Mouse (Mus musculus): Measurements from ENCODE around the gene Pbld2.

Gene Pbld2

DNA sequence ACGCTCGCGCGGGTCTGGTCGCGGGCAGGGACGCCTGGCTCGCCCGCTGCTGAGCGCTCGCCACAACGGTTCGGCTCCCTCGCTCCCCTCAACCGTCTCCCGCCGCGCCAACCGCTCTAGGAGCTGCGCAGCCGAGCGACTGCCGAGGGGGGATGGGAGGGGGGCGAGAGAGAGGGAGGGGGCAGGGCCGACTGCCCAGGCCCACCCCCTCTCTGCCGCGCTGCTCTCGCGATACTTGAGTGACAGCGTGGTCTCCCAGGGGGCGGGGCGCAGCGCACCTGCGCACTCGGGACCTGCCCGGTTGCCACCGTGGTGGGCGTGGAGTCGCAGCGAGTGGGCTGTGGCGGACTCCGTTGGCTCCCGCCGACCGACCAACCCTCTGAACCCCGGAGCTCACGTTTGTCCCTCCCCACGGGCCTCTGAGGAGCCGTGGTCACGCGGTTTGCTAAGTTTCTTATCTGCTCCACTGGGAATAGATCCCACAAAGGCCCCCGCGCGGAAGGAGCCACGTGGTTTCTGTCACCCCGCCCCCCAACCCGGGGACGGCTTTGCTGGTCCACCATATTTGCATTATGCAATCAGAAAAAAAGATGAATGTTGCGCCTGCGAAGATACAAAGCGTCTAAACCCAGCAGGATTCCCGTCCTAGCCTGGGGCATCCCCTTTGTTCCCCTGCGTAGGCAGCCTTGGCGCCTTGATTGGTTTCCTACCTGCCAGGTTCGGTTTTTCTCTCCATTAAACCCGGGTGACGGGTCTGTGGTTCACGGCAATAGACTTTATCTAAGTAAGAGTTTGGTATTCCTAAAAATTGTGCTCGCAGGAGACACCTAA, at the start of gene Pbld2, which contains the start of gene Hnrnph3:
Pbld2 (plus strand) TSS at position 567 of the 831 bp plus-strand sequence.
Hnrnph3 (minus strand) TSS at position 469 of the 831 bp plus-strand sequence.
- DNase-seq (ENCODE audit: low spot score in 2 of 2), result peak; percentile 98 to 99

DNA sequence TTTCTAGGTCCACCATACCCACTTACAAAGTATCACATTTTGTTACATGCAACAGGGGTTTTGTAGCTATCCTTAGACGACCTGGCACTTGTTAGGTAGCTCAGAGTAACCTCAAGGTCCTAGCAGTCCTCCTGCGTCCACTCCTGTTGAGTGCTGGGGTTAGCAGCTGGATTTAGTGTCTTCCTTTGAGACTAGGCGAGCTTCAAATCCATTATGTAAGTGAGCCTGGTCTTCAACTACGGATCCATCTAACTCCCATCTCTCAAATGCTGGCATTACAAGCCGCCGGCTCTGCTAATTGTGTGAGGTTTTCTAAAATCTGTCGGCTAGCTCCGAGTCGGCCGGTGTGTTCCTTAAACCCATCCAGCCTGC, 44.5 kb upstream of the Pbld2 start:
- no peak for DNase-seq (ENCODE audit: low spot score in 2 of 2)

DNA sequence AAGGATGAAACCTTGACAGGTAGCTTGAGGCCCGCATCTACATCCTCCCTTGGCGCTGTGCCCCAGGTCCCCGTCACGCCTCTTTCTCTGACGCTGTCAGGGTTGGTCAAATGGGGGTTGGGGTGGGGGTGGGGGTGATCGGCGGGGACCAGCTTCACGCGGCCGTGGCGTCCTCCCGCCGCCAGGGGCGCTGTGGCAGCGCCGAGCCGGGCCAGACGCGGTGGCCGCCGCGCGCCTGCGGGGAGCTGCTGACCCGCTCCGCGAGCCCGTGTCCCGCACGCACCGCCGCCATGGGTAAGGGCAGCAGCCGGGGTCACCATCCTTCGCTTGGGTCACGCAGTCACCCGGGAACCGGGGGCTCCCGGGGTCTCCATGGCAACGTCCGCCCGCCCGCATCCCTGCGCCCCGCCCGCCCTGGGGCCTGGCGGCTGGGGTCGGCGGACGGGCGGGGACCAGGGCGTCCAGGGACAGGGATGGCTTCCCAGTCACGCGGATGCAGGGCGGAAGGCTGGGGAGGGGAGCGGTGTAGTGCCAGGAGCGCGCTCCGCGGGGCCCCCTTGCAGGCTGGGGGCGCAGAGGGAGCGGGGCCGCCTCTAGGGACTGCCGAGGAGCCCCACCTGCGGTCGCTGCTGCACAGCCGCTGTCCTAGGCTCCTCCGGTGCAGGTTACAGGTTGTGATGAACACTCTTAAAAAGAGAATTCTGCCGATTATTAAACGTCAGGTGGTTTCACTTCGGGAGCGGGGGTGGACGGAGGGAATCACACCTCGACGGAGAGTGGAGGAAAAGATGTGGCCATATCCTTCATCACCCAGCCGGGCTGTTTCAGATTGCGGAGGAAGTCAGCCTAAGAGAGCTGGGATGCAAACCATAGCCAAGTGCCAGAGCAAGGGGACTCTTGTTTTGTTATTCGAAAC, 43.8 kb upstream of the Pbld2 start, which contains the start of gene Rufy2:
Rufy2 (plus strand) TSS at position 185 of the 916 bp plus-strand sequence.
- peak; percentile 77 to 94 for DNase-seq (ENCODE audit: low spot score in 2 of 2)

DNA sequence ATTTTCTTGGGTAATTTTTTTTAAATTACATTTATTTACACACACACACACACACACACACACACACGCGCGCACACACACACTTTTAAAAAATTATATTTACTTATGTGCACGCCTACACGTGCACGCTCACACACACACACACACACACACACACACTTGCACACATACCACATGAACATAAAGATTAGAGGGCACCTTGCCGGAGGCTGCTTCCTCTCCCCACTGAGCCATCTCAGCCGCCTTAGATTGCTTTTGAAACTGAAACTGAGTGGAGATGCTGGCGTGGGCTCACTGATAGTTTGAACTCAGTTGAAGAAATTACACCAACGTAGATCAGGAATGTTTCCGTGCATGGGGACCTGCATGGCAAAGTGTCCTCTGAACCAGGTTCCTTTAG, 40.0 kb upstream of the Pbld2 start:
- DNase-seq (ENCODE audit: low spot score in 2 of 2), result no peak

DNA sequence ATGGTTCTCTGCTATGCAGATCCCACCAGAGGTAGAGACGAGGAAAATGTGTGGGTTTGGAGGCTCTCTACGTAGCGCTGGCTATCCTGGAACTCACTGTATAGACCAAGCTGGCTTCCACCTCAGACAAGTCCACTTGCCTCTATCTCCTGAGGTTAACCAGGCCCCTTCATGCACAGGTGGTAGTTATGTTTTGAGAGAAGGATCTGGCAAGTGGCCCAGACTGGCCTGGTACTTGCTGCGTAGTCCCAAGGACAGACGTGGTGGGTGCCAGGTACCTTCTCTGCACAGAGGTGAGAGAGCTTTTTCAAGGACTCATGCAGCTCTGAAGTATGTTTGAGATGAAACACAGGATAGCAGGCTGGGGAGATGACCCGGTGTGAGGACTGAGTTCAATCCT, 39.6 kb upstream of the Pbld2 start:
- no peak for DNase-seq (ENCODE audit: low spot score in 2 of 2)

DNA sequence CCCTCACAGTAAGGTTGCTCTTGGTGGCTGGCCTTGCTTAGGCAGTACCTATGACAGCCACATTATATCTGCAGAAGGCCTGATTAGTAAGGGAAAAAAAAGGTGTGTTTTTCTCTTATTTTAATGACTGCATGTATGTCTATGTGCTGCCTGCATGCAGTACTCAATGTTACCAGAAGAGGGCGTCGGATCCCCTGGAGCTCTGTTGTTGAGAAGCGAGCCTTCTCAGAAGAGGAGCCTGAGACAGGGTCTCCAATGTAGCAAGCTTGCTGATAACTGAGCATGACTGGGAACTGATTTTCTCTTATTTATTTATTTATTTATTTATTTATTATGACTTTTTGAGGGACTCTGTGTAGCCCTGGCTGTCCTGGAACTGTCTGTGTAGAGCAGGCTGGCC, 36.8 kb upstream of the Pbld2 start:
- peak; percentile 62 to 83 for DNase-seq (ENCODE audit: low spot score in 2 of 2)

DNA sequence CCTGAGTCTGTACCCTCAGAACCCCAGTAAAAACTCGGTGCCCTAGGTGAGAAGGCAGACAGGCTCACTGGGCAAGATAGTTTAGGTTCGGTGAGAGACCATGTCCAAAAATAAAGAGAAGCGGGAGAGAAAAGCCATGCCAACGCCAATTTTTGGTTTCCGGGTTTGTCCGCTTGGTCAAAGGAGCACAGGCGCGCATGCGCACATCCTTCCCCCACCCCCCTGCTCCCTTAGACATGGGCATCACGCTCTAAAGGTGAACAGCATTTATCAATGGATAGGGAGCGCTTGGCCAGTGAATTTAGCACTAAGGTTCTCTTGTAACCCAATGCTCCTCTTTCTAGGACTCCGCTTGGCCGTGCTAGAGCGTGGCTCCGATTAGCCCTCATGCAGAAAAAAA, 33.5 kb upstream of the Pbld2 start:
- DNase-seq (ENCODE audit: low spot score in 2 of 2), result no peak

DNA sequence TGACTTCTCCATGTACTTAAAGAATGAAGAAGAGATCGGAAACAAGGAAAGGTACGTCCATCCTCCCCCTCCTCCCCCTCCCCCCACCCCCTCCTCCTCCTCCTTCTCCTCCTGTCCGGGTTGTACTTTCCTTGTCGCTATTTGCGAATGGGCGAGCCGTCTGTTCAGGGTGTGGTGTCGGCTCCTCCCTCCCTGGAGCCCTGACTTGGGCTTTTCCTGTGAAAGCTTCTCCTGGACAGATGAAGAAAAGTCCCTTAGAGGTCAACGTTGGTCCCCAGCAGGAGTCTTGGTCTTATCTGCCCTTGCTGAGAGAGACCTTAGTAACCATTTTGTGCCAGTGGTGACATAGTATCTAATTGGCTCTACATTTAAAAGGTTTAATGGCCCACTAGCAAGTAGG, 30.1 kb upstream of the Pbld2 start:
- no peak for DNase-seq (ENCODE audit: low spot score in 2 of 2)

DNA sequence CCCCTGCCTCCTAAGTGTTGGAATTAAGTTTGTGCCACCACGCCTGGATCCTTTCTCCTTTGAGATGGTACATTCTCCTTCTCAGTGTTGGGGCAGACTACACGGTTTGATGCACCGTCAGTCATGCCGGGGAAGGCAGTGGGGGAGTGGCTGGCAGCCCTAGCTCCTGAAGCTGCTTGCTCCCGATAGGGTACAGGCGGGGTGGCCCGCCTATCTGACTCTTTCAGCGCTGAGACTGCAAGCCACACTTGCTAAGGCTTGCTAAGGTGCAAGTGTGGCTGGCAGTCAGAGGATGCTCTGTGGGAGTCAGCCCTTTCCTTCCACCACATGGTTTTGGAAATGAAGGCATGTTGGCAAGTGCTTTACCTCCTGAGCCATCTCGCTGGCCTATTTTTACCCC, 23.5 kb upstream of the Pbld2 start:
- peak; percentile 65 to 74 for DNase-seq (ENCODE audit: low spot score in 2 of 2)

DNA sequence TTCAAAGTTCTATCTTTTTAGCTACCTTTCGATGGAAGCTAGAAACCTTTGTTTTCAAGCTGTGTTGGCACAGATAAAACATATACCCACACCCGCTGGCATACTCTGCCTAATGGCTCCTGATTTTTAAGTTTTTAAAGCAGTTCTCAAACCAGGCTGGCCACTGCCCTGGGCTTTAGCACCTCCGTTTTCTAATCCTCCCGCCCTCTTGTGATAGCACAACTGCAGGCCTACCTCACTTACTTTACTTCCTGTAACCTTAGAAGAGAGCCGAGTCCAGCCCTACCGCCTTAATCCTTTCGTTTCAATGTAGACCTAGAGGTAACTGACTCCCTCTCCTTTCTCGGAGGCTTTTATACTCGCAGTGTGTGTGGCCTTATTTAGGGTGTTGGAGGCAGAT, 20.9 kb upstream of the Pbld2 start:
- no peak for DNase-seq (ENCODE audit: low spot score in 2 of 2)

DNA sequence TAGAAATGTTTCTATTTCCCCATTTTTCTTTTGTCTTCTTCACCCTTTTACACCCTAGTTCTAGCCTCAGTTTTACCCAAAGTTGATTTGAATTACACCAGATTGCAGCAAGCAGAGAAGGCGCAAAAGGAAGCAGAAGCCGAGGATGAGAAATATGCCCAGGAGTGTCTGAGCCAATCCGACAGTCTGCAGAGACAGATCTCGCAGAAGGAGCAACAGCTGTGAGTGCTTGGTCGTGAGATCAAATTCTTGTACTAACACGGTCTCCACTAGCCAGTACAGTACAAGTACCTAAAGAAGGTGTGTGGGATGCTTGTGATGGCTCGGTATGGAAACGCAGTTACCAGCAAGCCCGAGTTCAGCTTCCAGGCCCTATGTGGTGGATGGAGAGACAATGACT, 19.6 kb upstream of the Pbld2 start:
- DNase-seq (ENCODE audit: low spot score in 2 of 2), result no peak

DNA sequence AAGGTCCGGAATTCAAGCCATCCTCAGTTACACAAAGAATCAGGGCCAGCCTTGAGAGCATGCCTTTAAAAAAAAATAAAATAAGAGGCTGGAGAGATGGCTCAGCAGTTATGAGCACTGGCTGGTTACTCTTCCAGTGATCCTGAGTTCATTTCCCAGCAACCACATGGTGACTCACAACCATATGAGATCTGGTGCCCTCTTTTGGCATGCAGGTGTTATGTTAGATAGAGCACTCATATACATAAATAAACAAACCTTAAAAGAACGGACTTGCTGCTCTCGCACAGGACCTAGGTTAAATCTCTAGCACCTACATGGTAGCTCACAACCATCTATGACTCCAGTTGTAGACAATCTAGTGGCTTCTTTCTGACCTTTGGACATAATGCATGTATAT, 15.9 kb upstream of the Pbld2 start:
- DNase-seq (ENCODE audit: low spot score in 2 of 2), result no peak

DNA sequence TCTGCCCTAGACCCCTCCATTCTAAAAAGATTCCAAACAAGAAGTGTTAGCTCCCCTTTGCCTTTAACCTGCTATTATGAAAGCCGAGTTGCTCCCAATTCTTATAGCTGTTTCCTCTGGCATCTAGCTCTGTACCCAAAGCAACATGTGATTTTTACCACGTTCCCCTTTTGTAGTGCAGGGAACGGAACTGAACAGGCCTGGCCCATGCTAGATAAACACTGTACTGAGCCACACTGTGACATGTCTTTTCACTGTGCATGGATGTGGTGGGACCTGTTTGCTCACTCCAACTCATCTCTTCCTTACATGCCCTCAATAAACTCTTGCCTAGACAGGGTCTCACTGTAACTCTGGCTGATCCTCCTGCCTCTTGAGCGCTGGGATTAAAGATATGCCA, 13.8 kb upstream of the Pbld2 start:
- no peak for DNase-seq (ENCODE audit: low spot score in 2 of 2)

DNA sequence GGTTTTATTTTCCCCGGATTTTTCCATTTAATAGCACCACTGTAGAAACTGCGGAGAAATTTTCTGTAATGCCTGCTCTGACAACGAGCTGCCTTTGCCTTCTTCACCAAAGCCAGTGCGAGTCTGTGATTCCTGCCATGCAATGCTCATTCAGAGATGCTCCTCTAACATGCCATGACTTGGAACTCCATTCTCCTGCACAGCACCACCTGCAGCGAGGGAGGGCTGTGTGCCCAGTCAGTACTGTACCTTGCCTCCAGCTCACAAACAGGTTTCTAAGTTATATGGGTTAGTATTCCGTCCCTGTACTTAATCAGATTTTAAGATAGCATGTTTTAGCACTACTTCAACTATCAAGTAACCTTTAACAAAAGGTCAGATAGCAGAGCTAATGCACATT, 12.6 kb upstream of the Pbld2 start:
- no peak for DNase-seq (ENCODE audit: low spot score in 2 of 2)

DNA sequence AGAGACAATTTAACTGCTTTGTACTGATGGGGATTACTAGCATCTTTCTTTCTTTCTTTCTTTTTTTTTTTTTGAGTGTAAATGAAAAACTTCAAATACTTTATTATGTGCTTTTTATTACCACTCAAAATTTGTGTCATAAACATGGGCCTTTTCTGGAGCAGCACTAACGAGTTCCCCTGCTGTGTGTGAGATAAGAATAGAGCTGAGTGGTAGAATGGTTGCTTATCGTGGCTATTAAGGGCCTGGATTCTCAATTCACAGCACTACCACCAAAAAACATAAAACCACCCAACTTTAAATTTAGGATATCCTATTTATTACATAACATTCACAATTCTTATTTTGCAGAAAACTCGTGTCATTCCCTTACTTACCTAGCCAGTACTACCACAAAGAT, 10.6 kb upstream of the Pbld2 start:
- no peak for DNase-seq (ENCODE audit: low spot score in 2 of 2)

DNA sequence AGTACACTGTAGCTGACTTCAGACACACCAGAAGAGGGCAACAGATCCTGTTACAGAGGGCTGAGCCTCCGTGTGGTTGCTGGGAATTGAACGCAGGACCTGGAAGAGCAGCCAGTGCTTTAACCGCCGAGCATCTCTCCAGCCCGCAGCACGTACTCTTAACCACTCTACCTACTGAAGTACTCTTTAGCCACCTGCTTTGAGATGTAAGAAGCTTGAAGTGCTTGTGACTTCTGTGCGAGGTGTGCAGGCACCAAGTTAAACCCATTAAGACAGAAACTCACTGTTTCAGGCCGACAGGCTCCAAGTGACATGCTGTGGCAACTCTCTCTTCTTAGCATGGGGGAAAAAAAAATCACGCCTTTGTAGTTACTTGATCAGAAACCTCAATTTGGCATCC, 9.9 kb upstream of the Pbld2 start:
- DNase-seq (ENCODE audit: low spot score in 2 of 2), result no peak

DNA sequence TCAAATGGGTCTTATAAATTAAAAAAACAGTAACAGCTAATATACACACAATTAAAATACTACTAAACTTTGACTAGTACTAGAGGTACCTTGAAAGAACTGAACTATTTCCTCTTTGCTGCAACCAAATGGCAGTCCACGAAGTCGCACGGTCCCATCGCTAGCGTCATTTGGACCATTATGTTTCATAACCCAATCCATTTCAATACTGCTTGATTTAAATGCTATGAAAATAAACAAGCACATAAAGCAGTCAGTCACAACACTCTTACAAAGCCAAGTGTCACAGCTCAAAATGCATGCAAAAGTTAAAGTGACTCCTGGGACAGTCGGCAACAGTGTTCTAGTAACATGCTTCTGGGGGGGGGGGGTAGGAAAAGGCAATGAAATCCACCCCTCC, 4.8 kb upstream of the Pbld2 start:
- no peak for DNase-seq (ENCODE audit: low spot score in 2 of 2)

DNA sequence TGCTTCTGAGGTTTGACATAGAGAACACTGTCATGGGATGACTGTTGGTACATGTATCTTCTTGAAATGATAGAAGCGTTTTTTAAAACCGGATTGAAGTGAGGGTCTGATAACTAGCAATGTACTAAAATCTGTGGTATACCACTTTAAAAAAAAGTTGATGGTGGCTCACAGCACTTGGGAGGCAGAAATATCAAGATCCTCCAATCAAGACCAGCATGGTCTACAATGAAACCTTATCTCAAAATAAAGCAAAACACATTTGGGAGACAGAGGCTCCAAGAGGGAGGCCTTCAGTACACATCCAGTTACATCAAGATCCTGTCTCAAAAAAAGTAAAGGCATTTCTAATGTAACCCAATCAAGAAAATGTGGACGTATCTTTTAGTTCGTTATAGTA, 2.4 kb upstream of the Pbld2 start:
- DNase-seq (ENCODE audit: low spot score in 2 of 2), result no peak

DNA sequence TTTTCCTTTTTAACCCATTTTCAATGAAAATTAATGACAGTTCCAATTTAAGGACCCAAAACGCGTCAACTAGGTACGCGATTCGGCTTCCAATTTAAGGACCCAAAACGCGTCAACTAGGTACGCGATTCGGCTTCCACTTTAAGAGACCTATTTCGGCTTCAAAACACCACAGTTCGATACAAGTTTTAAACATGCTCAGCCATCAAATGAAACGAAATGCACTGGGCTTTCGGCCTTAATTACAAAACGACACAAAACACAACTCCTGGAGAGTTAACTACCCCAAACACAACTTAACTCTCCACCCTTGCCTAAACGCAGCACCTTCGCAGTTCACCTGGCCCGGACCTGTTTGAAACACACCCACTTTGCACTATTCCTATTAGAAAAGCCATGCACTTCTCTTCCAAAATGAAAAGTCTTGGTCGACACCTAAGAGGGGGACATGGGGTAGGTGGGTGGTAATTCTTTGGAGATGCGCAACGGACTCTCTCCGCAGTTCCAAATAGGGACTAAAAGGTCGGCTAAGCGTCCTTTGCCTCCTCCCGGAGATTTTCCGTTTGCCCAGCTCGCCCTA, 1.5 kb upstream of the Pbld2 start:
- peak in 1 of 2 experiments; percentile 63 for DNase-seq (ENCODE audit: low spot score in 2 of 2)

DNA sequence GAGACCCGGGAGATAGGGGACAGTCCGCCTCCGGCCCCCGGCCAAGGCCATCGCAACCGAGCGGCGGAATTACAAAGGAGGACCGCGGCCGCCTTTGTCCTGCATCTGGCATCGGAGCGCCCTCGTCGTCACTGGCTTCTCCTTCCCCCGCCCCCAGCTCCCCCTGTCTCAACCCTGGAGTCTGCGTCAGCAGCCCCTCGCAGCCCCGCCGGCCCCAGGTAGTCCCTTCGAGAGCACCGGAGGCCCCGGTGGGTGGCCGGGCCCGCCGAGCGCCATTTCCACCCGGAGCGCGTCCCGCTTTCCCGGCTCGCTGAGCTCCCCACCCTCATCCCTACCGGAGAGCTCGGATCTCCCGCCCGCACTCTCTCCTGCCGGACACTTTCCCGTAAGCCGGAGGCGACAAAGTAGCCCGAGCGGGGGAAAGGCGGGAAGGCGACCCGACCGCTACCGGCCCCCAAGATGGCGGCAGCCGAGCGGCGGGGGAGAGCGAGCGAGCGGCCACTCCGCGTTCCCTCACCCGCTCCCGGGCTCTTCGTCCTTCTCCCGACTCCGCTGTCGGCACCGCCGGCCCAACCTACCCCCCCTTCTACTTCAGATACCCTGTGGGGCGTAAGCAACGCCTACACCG, 880 bp upstream of the Pbld2 start:
- peak; percentile 55 to 85 for DNase-seq (ENCODE audit: low spot score in 2 of 2)

DNA sequence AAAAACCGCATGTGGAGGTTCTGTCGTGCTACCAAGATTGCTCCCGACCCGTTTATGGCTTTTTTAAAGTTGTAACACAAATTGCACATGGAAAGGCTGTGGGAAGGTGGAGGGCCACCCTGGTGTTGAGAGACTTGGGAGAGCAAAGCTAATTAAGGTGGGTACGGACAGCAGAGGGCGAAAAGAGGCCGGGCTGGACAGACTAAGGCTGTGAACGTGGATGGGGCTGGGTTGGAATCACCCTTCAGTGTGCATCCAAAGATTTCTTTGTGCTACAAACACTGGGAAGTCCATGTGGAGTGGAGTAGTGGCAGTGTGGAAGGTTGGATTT, 430 bp downstream of the Pbld2 start:
- peak; percentile 37 to 70 for DNase-seq (ENCODE audit: low spot score in 2 of 2)

DNA sequence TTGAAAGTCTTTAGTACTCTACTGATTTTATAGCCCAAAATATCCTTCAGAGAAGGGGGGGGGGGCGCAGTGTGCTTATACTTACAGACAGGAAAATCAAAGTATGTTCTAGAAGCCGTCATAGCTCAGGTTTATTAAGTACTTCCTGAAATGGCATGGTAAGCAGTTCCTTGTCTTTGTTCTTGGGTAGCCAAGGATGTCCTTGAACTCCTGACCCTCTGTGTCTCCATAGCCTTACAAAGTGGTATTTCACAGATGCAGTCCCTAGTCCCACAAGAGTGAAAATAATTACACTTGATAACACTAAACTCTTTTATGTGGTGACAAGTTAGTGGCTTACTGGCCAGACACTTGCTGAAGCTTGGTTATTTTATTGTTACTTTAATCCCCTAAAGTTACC, 901 bp downstream of the Pbld2 start:
- DNase-seq (ENCODE audit: low spot score in 2 of 2), result no peak
